Mouse (Mus musculus) CD4-positive helper T cell, adult 2 months (primary cell): Measurements from ENCODE around the gene Olfr1218.
"Not testable (repeated sequence)": the region's sequence is repeated elsewhere in the genome, so short reads cannot be mapped to it uniquely, and the experiment has no call there.

Experiments
- DNase-seq: peaks from one replicate; pipeline ENCODE4 v3.0.0-alpha.2; 2012; ENCODE audit warnings: low read depth, missing footprints, low spot score

The Olfr1218 gene

DNA sequence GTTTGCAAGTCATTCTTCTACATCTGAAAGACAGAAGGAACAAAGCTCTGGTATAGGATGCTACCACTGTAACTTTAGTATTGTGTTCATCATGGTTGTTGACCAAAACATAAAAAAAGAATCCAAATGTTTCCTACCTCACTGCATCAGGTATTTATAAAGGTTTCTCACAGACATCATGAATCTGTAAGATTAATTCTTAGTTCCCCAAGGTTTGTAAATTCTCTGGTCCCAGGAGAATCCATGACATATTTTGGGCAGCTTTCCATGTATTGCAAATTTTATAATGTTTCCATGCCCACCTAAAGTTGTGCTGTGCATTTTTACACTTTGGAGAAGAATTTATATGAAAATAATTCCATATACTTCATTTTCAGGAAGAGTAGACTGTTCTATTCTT, at the start of gene Olfr1218:
TSS of gene Olfr1218 (minus strand) at position 101 of the 400 bp plus-strand sequence.
- no peak for DNase-seq

DNA sequence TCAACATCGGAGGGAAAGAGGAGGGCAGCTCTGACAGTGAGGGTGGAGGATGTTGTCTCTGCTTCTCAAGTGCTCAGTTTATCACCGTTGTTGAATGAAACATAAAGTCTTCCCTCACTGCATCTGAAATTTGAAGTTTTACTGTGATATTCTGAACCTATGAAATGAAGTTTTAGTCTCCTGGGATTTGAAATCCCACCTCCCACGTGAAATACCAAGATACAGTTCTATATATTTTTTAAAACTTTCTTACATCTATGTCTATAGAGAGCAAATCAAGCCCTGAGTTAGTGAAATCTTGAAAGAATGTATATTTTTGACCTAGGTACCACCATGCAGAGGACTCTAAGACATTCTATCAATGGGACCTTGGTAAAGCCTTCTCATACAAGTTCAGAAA, 45.7 kb upstream of the Olfr1218 start, which contains the start of gene Olfr1220:
TSS of gene Olfr1220 (minus strand) at position 101 of the 400 bp plus-strand sequence.
- no peak for DNase-seq

DNA sequence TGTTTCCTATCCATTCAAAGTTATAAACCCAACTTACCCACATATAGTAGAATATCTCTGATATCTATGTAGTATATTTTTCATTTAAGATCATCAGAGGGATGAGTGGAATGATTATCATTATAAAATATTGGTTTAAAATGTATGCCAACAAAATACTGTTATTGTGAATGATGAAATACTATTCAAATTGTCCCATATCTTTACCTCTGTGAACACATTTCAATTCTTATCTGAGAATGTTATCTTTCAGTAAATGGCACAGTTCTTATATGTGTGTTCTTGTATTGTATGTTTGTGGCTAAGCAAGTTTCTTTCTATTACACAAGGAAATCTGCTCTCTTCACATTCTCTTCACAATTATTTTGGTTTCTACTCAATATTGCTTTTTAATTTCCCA, 44.7 kb upstream of the Olfr1218 start:
- DNase-seq: no peak

DNA sequence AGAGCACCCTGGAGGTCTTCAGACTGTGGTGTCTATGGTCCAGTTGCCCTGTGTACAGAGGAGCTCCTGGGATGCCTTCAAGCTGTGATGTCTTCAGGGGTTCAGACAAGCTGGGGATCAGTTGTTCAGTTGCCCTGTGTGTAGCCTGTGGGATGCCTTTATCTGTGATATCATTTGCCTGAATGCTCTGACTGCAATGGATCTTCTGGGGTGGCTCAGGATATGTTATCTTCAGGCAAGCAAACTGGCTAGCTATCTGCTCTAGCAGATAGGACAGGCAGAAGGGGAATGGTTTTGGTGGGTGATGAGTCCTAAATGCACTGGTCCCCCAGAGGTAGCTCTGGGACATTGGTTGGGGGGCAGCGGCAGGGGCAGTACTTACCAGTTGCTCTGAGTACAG, 32.9 kb upstream of the Olfr1218 start:
- no peak for DNase-seq

DNA sequence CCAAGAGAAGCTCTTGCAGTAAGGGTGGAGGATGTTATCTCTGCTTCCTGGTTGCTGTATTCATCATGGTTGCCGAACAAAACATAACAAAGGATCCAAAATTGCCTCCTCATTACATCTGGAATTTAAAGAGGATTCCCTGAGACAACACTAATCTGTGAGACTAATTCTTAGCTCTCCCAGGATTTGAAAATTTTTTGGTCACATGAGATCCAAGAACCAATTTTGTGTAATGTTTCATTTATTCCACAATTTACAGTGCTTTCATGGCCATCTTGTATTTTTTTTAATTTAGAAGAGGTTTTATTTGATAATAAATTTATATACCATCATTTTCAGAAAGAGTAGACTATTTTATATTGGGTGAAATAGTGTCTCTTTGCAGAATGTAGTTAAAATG, 22.4 kb upstream of the Olfr1218 start, which contains the start of gene Olfr1219:
TSS of gene Olfr1219 (minus strand) at position 101 of the 400 bp plus-strand sequence.
- no peak for DNase-seq

DNA sequence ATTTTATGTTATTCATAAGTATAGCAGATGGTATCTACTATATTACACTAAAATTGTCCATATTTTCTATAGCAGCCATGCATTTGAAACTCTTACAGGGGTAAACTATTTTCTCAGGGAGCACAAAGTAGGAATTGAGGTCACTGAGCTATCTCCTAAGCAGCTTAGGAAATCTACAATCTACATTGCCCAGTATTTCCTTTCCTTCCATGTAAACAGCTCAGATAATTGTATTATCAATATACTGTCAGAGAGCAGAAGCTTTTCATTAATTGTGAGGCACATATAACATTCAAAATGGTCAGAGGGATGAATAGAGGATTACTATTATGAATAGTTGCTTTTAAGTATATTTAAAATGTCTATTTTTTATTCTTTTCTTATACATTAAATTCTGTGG, 20.5 kb upstream of the Olfr1218 start:
- DNase-seq: no peak

DNA sequence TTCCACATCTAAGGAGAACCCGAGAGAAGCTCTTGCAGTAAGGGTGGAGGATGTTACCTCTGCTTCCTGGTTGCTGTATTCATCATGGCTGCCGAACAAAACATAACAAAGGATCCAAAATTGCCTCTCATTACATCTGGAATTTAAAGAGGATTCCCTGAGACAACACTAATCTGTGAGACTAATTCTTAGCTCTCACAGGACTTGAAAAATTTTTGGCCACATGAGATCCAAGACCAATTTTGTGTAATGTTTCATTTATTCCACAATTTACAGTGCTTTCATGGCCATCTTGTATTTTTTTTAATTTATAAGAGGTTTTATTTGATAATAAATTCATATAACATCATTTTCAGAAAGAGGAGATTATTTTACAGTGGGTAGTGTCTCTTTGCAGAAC, 29.0 kb downstream of the Olfr1218 start, which contains the start of gene Olfr1217:
TSS of gene Olfr1217 (minus strand) at position 101 of the 400 bp plus-strand sequence.
- no peak for DNase-seq

DNA sequence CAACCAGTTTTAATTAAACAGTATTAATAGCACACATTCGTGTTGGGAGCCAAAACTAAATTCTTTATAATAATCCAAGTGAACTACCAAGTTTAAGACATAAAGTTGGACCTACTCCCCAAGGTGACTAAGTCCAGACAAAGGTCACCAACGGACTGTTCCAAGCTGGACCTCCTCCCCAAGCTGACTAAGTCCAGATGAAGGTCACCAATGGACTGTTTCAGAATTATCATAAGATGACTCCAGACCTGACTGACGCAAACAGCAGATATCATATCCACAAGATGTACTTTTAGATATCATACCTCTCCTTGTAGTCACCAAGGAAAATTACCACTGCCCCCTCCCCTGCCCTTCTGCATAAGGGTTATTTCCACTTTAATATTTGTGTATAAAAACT, 39.6 kb downstream of the Olfr1218 start:
- DNase-seq: not testable (repeated sequence)

DNA sequence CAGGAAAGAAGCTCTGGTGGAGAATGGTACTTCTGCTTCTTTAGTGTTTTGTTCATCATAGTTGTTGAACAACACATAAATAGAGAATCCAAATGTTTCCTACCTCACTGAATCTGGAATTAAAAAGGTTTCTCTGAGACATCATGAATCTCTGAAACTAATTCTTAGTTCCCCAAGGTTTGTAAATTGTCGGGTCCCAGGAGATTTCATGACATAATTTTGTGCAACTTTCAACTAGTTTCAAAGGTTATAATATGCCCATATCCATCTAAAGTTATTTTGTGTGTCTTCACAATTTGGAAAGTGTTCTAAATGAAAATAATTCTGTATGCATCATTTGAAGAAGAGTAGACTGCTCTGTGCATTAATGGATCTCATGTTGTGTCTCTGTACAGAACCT, 42.7 kb downstream of the Olfr1218 start, which contains the start of gene Olfr1216:
TSS of gene Olfr1216 (minus strand) at position 101 of the 400 bp plus-strand sequence.
- DNase-seq: no peak

DNA sequence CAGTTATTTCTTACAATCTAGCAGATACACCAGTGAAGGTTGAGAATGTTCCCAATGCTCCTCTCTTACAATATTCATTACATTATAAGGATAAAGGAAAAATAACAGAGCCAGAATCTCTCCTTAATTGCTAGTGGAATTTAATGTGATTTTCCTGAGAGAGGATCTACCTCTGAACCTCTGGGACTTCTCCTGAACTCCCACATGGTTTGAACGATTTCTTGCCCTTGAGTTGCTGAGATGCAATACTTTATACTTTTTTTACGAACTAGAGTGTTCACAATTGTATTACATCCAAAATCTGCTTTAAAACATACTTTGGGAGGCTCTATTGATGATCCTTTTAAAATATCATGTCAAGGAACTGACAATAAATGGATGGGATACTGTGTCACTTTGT, 54.1 kb downstream of the Olfr1218 start, which contains the start of gene Olfr1215:
TSS of gene Olfr1215 (minus strand) at position 101 of the 400 bp plus-strand sequence.
- DNase-seq: no peak
